22 mouse cellular contexts compared by ENCODE assay signal in genomic region chr6:13619618-13620017, GRCm38 (mm10). TPM values are rescaled to one million over a fixed set of nuclear protein-coding genes. Genes with fewer than 3 reads are reported as not detected.
DNase-seq lines count a peak whose midpoint lies in the region; TF ChIP-seq lines count a peak whose summit lies in the region.
"Had no signal": no experiment of that assay in that cellular context is flagged by ENCODE, and none has a peak within 500 bp of the region (broad histone marks: within the 10 kb centered on the region; RNA-seq: fewer than 3 reads in every experiment).

No protein-coding gene starts in this region.

- intact Hi-C loops in gastrocnemius, adult 2 months (cut with DNase I) = no loop called here

- no peak for TF ChIP-seq CTCF in layer of hippocampus, adult 2 months (conservative IDR thresholded peaks at IDR 0.05)
- TF ChIP-seq CTCF in gastrocnemius, adult 2 months (IDR thresholded peaks at IDR 0.05) = no peak

- no peak overlapping the region for H3K27ac ChIP-seq in layer of hippocampus, adult 2 months
- H3K27ac ChIP-seq in gastrocnemius, adult 2 months = no peak overlapping the region
- H3K27ac ChIP-seq: embryonic facial prominence, embryonic 13.5 days; embryonic facial prominence, embryonic 15.5 days; forebrain, embryonic 10.5 days; forebrain, embryonic 12.5 days had no signal

- no peak overlapping the region for H3K4me3 ChIP-seq in layer of hippocampus, adult 2 months
- no peak overlapping the region for H3K4me3 ChIP-seq in gastrocnemius, adult 2 months
- H3K4me3 ChIP-seq: embryonic facial prominence, embryonic 13.5 days; embryonic facial prominence, embryonic 15.5 days; erythroblast, embryonic 14.5 days; forebrain, embryonic 10.5 days; forebrain, embryonic 12.5 days had no signal

- peak; percentile 17 to 27 for DNase-seq in layer of hippocampus, adult 2 months (ENCODE audit: low spot score in 2 of 2)
- no peak for DNase-seq in layer of hippocampus, adult 11-12 months (ENCODE audit: low spot score)
- peak; percentile 17 to 22 for DNase-seq in layer of hippocampus, postnatal 36 days
- DNase-seq in layer of hippocampus, postnatal 10 days (ENCODE audit: low spot score in 2 of 2) = no peak
- peak; percentile 29 for DNase-seq in brain, adult 2 months (ENCODE audit: low read depth, low spot score)
- no peak for DNase-seq in gastrocnemius, adult 2 months
- no peak for DNase-seq in heart, adult 18-20 months
- DNase-seq: adrenal gland, adult 8-10 months; adrenal gland, postnatal 14 days; adrenal gland, postnatal 36 days; cerebellum, adult 11 months; cerebellum, adult 18-20 months; cerebellum, adult 8-10 months; cerebellum, adult 9-11 months; cerebellum, postnatal 14 days; cerebellum, postnatal 36 days; embryo, embryonic 11 days had no signal

RNA-seq across cellular contexts. Expression of gene Tmem168, which starts 11.7 kb away (rescaled TPM):
- 10 to 100 TPM; 14.2 to 16.9 TPM for total RNA-seq in layer of hippocampus, adult 2 months (2021)
- total RNA-seq in layer of hippocampus, postnatal 36 days (2021) = 10 to 100 TPM; 14.0 to 17.4 TPM
- total RNA-seq in layer of hippocampus, postnatal 10 days (2021) = 10 to 100 TPM; 14.0 to 18.1 TPM
- total RNA-seq in gastrocnemius, adult 2 months (2021) = 10 to 100 TPM in 1 of 2 experiments, 1 to 10 TPM in 1; 8.2 to 10.7 TPM
- 10 to 100 TPM; 15.5 to 17.7 TPM for total RNA-seq in heart, adult 18-20 months (2021)

RNA-seq across cellular contexts. Expression of gene Bmt2, which starts 58.1 kb away (rescaled TPM):
- total RNA-seq in layer of hippocampus, adult 2 months (2021) = 10 to 100 TPM; 21.5 to 22.4 TPM
- 10 to 100 TPM; 25.0 to 25.3 TPM for total RNA-seq in layer of hippocampus, postnatal 36 days (2021)
- total RNA-seq in layer of hippocampus, postnatal 10 days (2021) = 10 to 100 TPM; 22.0 to 22.8 TPM
- 10 to 100 TPM in 1 of 2 experiments, 1 to 10 TPM in 1; 9.0 to 11.1 TPM for total RNA-seq in gastrocnemius, adult 2 months (2021)
- 1 to 10 TPM; 9.3 to 9.8 TPM for total RNA-seq in heart, adult 18-20 months (2021)

Comparison
In these comparisons a context has a peak if more than half of its experiments do, and no peak if none do; other contexts are left out.
1. DNase-seq: peak in layer of hippocampus, adult 2 months (2 of 2), layer of hippocampus, postnatal 36 days (2 of 2) and brain, adult 2 months (single experiment); none in layer of hippocampus, adult 11-12 months (single experiment), layer of hippocampus, postnatal 10 days (0 of 2), gastrocnemius, adult 2 months (single experiment) and heart, adult 18-20 months (0 of 2).